Mouse (Mus musculus): ENCODE measurements around the gene Cdc37. TPM values are rescaled to one million over a fixed set of nuclear protein-coding genes. Genes with fewer than 3 reads are reported as not detected.

The Cdc37 gene
- total RNA-seq, 2 experiments from 2014 or later: 153 to 154 TPM

GRCm38 (mm10) chr9:21168161-21169123 is 18.7 kb upstream of the Cdc37 start:
- DNase-seq (ENCODE audit: low spot score in 2 of 2): peak; percentile 72 to 78

- no peak for DNase-seq (ENCODE audit: low spot score in 2 of 2)
Observed at GRCm38 (mm10) chr9:21167140-21168097, 17.6 kb upstream of the Cdc37 start.

- no peak for DNase-seq (ENCODE audit: low spot score in 2 of 2)
Observed at GRCm38 (mm10) chr9:21166516-21166915, 16.7 kb upstream of the Cdc37 start.

- DNase-seq (ENCODE audit: low spot score in 2 of 2): peak; percentile 57 to 65
Observed at GRCm38 (mm10) chr9:21165952-21166451, 16.2 kb upstream of the Cdc37 start.

- DNase-seq (ENCODE audit: low spot score in 2 of 2): peak; percentile 65 to 80
Observed at GRCm38 (mm10) chr9:21165041-21165951, 15.5 kb upstream of the Cdc37 start, which contains the start of gene Pde4a. Pde4a (plus strand) TSS chr9:21165714.

- peak; percentile 81 to 88 for DNase-seq (ENCODE audit: low spot score in 2 of 2)
Observed at GRCm38 (mm10) chr9:21164072-21164471, 14.3 kb upstream of the Cdc37 start.

- DNase-seq (ENCODE audit: low spot score in 2 of 2): no peak
Observed at GRCm38 (mm10) chr9:21163086-21164050, 13.6 kb upstream of the Cdc37 start.

- peak; percentile 95 to 96 for DNase-seq (ENCODE audit: low spot score in 2 of 2)
Observed at GRCm38 (mm10) chr9:21161209-21161909, 11.6 kb upstream of the Cdc37 start.

- no peak for DNase-seq (ENCODE audit: low spot score in 2 of 2)
Observed at GRCm38 (mm10) chr9:21154787-21155186, 5.0 kb upstream of the Cdc37 start.

- no peak for DNase-seq (ENCODE audit: low spot score in 2 of 2)
Observed at GRCm38 (mm10) chr9:21153833-21154232, 4.1 kb upstream of the Cdc37 start.

GRCm38 (mm10) chr9:21153331-21153730 is 3.5 kb upstream of the Cdc37 start:
- DNase-seq (ENCODE audit: low spot score in 2 of 2): no peak

GRCm38 (mm10) chr9:21152715-21153114 is 2.9 kb upstream of the Cdc37 start:
- DNase-seq (ENCODE audit: low spot score in 2 of 2): peak; percentile 61 to 81

GRCm38 (mm10) chr9:21149077-21149653 is 617 bp downstream of the Cdc37 start:
- no peak for DNase-seq (ENCODE audit: low spot score in 2 of 2)

- DNase-seq (ENCODE audit: low spot score in 2 of 2): no peak
Observed at GRCm38 (mm10) chr9:21148427-21148826, 1.4 kb downstream of the Cdc37 start.

GRCm38 (mm10) chr9:21146722-21147121 is 3.1 kb downstream of the Cdc37 start:
- DNase-seq (ENCODE audit: low spot score in 2 of 2): no peak

- DNase-seq (ENCODE audit: low spot score in 2 of 2): no peak
Observed at GRCm38 (mm10) chr9:21145431-21145830, 4.4 kb downstream of the Cdc37 start.

- no peak for DNase-seq (ENCODE audit: low spot score in 2 of 2)
Observed at GRCm38 (mm10) chr9:21144361-21144760, 5.4 kb downstream of the Cdc37 start.

GRCm38 (mm10) chr9:21141922-21142321 is 7.9 kb downstream of the Cdc37 start:
- DNase-seq (ENCODE audit: low spot score in 2 of 2): no peak
